Mouse (Mus musculus) ovary, postnatal 36 days (tissue): ENCODE data around the gene Col4a3bp.

Experiments used
- DNase-seq: peaks from one replicate; pipeline ENCODE4 v3.0.0; 2022; ENCODE audit warnings: low spot score, mixed read lengths

Col4a3bp gene

GRCm38 (mm10) chr13:96542081-96542889, at the start of gene Col4a3bp, which contains the start of gene Polk:
TSS of gene Col4a3bp (plus strand) at chr13:96542618.
TSS of gene Polk (minus strand) at chr13:96542579.
- DNase-seq = peak; percentile 96

- no peak for DNase-seq
Measured at GRCm38 (mm10) chr13:96496630-96497029, 45.8 kb upstream of the Col4a3bp start.

DNA sequence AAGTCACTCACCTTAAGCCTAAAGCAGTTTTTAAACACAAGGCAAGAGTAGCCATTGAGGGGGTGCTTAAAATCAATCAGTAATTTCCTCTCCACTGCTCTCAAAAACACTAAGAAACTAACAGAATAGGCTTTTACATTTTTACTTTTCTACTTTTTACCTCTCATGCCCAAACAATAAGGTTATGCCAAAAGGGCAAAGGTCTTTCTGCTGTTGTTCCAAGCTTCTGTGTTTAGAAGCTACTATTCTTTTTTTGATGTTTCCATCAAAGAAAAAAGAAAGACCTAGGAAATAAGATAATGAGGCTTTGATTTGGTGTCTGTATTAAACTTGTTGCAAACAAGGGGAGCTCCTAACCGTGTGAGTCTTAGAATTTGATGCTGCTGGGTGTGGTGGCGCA, 42.5 kb upstream of the Col4a3bp start:
- no peak for DNase-seq

DNA sequence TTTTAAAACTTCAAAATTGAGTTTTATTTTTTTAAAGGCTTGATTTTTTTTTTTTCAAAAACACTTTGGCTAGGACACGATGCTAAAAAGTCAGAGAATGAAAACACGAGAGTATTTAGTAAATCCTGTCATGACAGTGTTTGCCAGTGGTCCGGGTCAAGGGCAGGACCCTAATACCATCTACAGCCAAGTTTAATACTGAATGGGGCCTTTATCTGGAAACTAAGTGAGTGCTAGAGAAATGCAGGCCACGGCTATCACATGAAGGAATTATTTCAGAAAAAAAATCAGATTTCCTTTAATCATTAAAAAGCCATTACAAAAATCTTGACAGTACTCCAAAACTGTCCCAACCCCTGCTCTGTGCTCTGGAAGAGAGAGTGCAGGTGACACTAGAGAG, 36.8 kb upstream of the Col4a3bp start:
- no peak for DNase-seq

DNA sequence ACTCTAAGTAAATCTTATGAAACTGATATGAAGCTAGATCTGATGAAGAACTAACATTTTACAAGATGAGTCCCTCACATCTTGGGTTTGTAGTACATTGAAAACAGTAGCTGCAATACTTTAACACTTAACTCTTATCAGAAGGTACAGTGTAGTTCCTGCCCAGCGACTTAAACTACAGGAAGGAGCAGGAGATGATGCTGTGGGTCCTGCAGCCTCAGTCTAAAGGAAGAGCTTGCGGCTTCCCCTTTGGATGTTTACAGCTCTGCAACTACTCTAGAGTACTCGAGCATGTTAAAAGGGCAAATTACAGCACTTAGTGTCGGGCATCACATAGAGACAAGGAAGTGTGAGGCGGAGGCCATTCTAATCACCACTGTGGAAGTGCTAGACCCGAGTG, 36.1 kb upstream of the Col4a3bp start:
- no peak for DNase-seq

DNA sequence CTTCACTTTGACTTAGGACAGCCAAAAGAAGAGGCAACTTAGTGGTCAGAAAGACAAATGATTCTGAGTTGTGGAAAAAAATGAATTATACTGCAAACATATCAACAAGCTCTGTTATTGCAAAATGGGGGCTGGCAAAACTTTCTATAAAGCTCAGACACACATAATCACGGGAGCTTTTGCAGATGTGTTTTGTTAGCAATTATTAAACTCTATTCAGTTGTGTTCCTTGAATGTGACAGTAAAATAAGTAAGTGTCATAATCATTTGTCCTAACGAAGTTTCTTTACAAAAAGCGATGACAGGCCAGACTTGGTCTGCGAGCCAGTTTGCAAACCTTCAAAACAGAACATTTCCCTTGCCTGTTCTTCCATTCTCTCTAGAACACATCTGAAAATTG, 34.9 kb upstream of the Col4a3bp start:
- no peak for DNase-seq

DNA sequence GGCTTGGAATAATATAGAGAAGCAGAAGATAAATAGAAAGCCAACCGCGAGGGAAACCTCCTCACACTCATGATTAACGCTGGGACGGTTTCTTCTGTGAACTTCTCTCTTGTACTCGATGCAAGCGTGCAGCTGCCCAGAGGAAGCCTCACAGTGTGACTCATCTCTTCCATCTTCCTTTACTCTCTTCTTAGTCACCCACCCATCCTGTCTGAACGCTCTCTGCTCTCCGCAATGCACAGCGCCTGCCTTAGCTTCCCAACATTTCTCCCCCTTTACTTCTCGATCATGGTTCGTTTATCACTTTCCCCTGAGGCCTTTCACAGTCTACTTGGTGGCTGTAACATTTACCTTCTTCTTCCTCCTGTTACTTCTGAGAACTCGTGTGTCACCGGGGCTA, 31.8 kb upstream of the Col4a3bp start:
- DNase-seq = no peak

GRCm38 (mm10) chr13:96511262-96511661, 31.2 kb upstream of the Col4a3bp start:
- DNase-seq = no peak

- no peak for DNase-seq
Measured at GRCm38 (mm10) chr13:96511893-96512292, 30.5 kb upstream of the Col4a3bp start.

GRCm38 (mm10) chr13:96514154-96514942, 28.1 kb upstream of the Col4a3bp start:
- DNase-seq = no peak

DNA sequence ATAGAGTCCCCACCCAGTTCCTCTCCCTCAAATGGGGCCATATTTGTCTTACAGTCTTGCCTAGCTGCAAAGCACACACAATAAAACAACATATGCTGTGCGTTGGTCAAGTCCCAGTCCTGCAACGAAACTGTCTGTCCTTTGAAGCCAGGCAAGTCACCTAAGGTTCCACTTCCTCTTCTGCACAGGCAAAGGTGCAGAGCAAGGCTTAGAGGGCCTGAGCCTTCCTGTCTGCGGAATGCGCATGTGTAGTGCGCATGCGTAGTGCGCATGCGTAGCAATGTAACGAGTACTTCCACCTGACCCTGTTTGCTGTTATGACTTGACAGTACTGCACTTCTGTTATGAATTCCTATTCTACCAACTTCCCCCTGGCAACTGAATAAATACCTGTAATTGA, 26.2 kb upstream of the Col4a3bp start:
- no peak for DNase-seq

- no peak for DNase-seq
Measured at GRCm38 (mm10) chr13:96517335-96517734, 25.1 kb upstream of the Col4a3bp start.

DNA sequence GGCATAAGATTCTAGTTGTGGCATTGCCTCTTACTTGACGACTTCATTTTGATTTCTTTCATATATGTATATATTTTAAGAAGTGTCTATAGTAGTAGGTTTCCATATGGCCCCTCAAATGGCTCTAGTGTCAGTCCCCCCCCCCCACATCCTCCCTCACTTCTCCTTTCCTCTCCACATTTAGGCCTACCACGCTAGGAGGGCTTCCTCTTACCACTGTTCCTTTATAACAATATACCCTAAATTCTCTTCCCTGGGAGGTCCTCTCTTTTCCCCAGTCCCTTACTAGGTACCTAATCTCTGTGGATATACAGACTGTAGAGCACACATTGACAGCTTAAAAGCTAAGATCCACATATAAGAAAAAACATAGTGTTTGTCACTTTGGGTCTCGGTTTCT, 21.1 kb upstream of the Col4a3bp start:
- no peak for DNase-seq

DNA sequence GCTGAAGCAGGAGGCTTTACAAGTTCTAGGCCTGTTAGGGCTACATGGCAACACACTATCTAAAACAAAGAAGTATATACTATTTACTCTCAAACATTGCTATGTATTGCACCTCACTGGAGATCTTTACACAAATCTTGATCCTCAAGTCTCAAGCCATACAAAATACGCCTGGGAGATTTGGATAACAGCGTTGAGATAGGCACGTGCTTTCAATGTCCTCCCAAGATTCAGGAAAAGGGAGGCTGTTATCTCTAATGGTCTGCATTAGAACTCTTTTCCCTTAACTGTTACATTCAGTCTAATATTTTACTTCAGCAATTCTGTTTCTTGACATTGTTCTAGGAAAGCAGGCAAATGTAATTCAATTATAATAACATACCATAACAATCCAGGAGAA, 15.4 kb upstream of the Col4a3bp start:
- no peak for DNase-seq

- no peak for DNase-seq
Measured at GRCm38 (mm10) chr13:96527856-96528255, 14.6 kb upstream of the Col4a3bp start.

DNA sequence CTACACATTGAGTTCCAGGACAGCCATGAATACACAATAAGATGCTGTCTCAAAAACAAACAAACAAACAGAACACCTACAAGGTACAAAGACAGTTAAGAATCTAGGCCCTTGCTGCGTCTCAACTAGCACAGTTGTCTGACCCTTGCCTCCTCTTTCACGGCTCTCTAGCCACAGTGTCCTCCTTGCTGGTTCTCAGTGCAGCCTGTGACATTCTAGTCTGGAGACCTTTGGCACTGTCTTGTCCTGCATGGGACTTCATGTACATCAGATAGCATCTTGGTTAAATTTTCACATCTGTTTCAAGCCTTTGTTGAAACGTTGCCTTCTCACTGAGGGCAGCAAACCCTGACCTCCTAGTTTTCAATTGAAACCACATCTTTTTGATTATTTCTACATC, 13.6 kb upstream of the Col4a3bp start:
- no peak for DNase-seq

GRCm38 (mm10) chr13:96529542-96529941, 12.9 kb upstream of the Col4a3bp start:
- no peak for DNase-seq

DNA sequence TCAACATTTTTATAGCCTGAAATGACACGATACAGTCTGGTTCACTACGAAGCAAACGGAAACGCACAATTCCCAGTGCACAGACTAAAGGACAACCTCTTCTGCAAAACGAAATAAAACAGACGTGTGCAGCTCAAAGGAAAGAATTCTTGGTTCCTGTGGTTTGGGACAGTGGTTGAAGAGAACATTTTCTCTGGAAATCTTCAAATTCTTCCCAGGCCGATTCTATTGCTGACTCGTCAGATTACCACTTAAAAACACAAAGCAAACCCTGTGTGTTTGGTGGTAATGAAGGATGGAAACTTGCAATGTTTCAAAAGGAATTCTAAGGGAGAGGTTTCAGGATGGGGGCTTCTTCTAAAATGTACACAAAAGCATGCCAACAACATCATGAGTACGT, 12.4 kb upstream of the Col4a3bp start:
- DNase-seq = no peak

GRCm38 (mm10) chr13:96532176-96532575, 10.2 kb upstream of the Col4a3bp start:
- DNase-seq = no peak

DNA sequence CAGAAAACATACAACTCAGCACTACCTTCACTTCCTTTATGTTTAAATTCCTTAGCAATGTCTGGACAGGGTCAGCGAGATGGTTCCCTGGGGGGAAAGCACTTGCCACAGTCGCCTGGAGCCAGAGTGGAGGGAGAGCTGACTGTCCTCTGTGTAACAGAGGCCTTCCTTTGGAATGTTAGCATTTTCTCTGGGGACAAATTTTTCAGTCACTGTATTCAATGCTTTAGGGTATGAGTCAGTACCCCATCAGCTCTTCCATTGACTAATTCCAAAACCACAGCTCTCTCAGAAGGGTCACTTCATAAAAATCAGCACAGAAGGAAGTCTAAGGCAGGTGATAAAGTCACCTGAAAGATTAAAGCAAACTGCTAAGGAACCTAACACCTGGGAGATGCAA, 8.7 kb upstream of the Col4a3bp start:
- DNase-seq = no peak

- DNase-seq = no peak
Measured at GRCm38 (mm10) chr13:96536821-96537572, 5.4 kb upstream of the Col4a3bp start.

- DNase-seq = no peak
Measured at GRCm38 (mm10) chr13:96538103-96538502, 4.3 kb upstream of the Col4a3bp start.

GRCm38 (mm10) chr13:96541381-96541780, 1.0 kb upstream of the Col4a3bp start:
- DNase-seq = no peak
